Mouse (Mus musculus): ENCODE results near the gene Rmnd1. TPM values are rescaled to one million over a fixed set of nuclear protein-coding genes. Genes with fewer than 3 reads are reported as not detected.

The Rmnd1 gene
- polyA plus RNA-seq, 2 experiments = 19.3 to 19.8 TPM

DNA sequence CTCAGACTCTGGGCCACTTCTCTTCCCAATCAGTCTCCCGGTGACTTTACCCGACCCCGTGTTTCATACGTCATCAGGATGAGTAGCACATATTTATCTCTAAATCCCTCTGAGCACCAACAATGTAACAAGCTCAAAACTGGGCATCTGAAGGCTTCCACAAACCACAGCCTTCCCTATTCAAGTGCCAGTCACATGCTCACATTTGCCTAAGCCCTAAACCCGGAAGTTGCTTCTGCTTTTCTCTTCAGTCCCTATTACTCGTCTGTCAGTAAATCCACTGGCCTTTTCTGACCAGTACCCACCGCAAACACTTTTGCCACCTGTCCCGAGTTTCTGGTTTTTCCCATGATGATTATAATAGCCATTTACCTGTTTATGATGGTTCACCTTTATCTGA is 1.8 kb downstream of the Rmnd1 start:
- H3K27me3 ChIP-seq (ENCODE audit: control insufficient read depth, insufficient read depth, low read length) = no peaks in the 10 kb centered on the region
- no peaks in the 10 kb centered on the region for H3K9me3 ChIP-seq (ENCODE audit: control insufficient read depth, low read length)
- no peak for TF ChIP-seq EP300 (IDR thresholded peaks at IDR 0.05; ENCODE audit: low read depth)
- no peak for TF ChIP-seq CTCF (IDR thresholded peaks at IDR 0.05; ENCODE audit: low read depth)
- H3K4me2 ChIP-seq (ENCODE audit: low read depth) = peak overlapping the region; percentile 94
- no peak overlapping the region; the same call in 1 of the 2 replicates for H3K9ac ChIP-seq (replicated peaks)
- H3K4me3 ChIP-seq (ENCODE audit: insufficient read depth in 1 of 2, low read depth in 2 of 2, low read length in 2 of 2) = peak overlapping the region in 1 of 2 experiments; percentile 81; a peak in 1 of 4 replicates
- H3K27ac ChIP-seq = no peak overlapping the region
- ATAC-seq (ENCODE audit: insufficient read depth) (no peak), DNase-seq (ENCODE audit: low read depth in 3 of 3, low spot score in 3 of 3) (no peak)
- H3K36me3 ChIP-seq (replicated peaks; ENCODE audit: control insufficient read depth, insufficient read depth, low read depth) = peaks cover 9% of the 10 kb centered on the region
- WGBS (ENCODE audit: insufficient replicate concordance) = 50% methylated on average over 8 of the region's 8 CpGs
- peaks cover 10 to 19% of the 10 kb centered on the region in 2 experiments for H3K4me1 ChIP-seq (replicated peaks; ENCODE audit: control insufficient read depth in 2 of 2, insufficient read depth in 2 of 2, low read length in 1 of 2)

DNA sequence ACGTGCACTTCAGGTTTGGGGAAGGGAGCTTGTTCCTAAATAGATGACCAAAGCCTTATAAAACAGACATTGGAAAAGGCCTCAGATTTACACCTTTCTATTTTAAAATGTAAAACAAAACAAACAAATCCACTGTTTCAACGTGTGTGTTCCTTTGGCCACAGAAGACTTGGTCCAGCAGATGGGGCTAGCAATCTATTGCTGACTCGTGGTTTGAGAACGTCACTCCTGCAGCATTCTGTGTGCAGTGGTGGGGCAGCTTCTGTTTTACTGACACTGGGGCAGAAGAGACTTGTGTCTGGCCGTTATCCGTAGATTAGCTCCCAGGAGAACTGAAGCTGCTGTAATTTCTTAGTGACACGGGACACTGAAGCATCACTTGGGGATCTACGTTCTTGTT is 6.9 kb downstream of the Rmnd1 start:
- Histone ChIP-seq H3K9me3 (ENCODE audit: control insufficient read depth, low read length) (no peaks in the 10 kb centered on the region), H3K4me3 (ENCODE audit: insufficient read depth in 1 of 2, low read depth in 2 of 2, low read length in 2 of 2) (no peak overlapping the region), H3K36me3 (replicated peaks; ENCODE audit: control insufficient read depth, insufficient read depth, low read depth) (peaks cover 21% of the 10 kb centered on the region), H3K27ac (no peak overlapping the region), H3K4me2 (ENCODE audit: low read depth) (no peak overlapping the region), H3K9ac (replicated peaks) (no peak overlapping the region), H3K27me3 (ENCODE audit: control insufficient read depth, insufficient read depth, low read length) (no peaks in the 10 kb centered on the region), H3K4me1 (replicated peaks; ENCODE audit: control insufficient read depth in 2 of 2, insufficient read depth in 2 of 2, low read length in 1 of 2) (peaks cover 0 to 5% of the 10 kb centered on the region in 2 experiments; a peak in 2 of 4 replicates)
- DNase-seq (ENCODE audit: low read depth in 3 of 3, low spot score in 3 of 3) (no peak), ATAC-seq (ENCODE audit: insufficient read depth) (no peak)
- TF ChIP-seq CTCF (IDR thresholded peaks at IDR 0.05; ENCODE audit: low read depth) = peak; percentile 28
- no peak for TF ChIP-seq EP300 (IDR thresholded peaks at IDR 0.05; ENCODE audit: low read depth)
- WGBS (ENCODE audit: insufficient replicate concordance) = 75% methylated on average over 8 of the region's 8 CpGs

DNA sequence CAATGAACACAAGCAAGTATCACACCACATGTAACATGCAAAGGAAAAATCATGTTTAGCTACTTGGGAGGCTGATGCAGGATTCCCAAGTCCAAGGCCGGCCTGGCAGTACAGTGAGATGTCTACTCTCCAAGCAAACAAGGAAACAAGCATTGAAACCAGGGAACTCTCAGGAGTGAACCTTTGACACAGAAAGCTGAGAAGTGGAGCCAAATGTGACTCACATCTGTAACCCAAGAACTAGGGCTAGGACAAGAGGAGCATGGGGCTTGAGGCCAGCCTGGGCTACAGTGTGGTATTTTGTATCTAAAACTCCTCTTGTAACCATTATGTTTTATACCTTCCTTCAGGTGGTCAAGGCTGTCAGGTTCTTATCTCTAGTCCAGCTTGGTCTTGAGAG is 25.0 kb downstream of the Rmnd1 start:
- no peak for DNase-seq (ENCODE audit: low read depth in 3 of 3, low spot score in 3 of 3)
- ATAC-seq (ENCODE audit: insufficient read depth) = no peak
- 75% methylated on average over 1 of the region's 1 CpGs for WGBS (ENCODE audit: insufficient replicate concordance)
- Histone ChIP-seq H3K27ac (no peak overlapping the region), H3K4me2 (ENCODE audit: low read depth) (no peak overlapping the region), H3K9me3 (ENCODE audit: control insufficient read depth, low read length) (no peaks in the 10 kb centered on the region), H3K27me3 (ENCODE audit: control insufficient read depth, insufficient read depth, low read length) (no peaks in the 10 kb centered on the region), H3K4me1 (replicated peaks; ENCODE audit: control insufficient read depth in 2 of 2, insufficient read depth in 2 of 2, low read length in 1 of 2) (peaks cover 0 to 3% of the 10 kb centered on the region in 2 experiments; a peak in 2 of 4 replicates), H3K4me3 (ENCODE audit: insufficient read depth in 1 of 2, low read depth in 2 of 2, low read length in 2 of 2) (no peak overlapping the region), H3K9ac (replicated peaks) (no peak overlapping the region), H3K36me3 (replicated peaks; ENCODE audit: control insufficient read depth, insufficient read depth, low read depth) (peaks cover 4% of the 10 kb centered on the region)
- TF ChIP-seq CTCF (IDR thresholded peaks at IDR 0.05; ENCODE audit: low read depth) (no peak), EP300 (IDR thresholded peaks at IDR 0.05; ENCODE audit: low read depth) (no peak)

DNA sequence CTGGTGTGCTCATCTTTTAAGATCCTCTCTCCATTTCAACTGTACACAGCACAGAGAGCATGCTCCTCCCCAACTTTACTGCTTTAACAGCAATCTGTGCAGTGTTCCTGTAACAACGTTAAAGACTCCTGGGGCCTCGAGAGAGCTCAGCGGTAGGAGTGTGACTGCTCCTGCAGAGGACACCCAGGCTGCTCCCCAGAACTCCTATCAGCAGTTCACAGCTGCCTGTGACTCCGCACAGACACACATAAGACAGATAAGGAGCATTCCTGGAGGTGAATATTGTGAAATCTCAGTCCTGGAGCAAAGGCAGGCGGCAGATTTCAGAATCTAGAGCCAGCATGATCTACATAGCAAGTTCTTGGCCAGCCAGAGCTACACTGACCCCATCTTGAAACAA is 26.7 kb downstream of the Rmnd1 start:
- H3K27ac ChIP-seq = no peak overlapping the region
- no peak for TF ChIP-seq CTCF (IDR thresholded peaks at IDR 0.05; ENCODE audit: low read depth)
- TF ChIP-seq EP300 (IDR thresholded peaks at IDR 0.05; ENCODE audit: low read depth) = peak; percentile 55; the same call in 1 of the 2 replicates
- no peak overlapping the region for H3K4me3 ChIP-seq (ENCODE audit: insufficient read depth in 1 of 2, low read depth in 2 of 2, low read length in 2 of 2)
- peaks cover 0 to 3% of the 10 kb centered on the region in 2 experiments; a peak in 2 of 4 replicates for H3K4me1 ChIP-seq (replicated peaks; ENCODE audit: control insufficient read depth in 2 of 2, insufficient read depth in 2 of 2, low read length in 1 of 2)
- H3K27me3 ChIP-seq (ENCODE audit: control insufficient read depth, insufficient read depth, low read length) = no peaks in the 10 kb centered on the region
- peaks cover 4% of the 10 kb centered on the region for H3K36me3 ChIP-seq (replicated peaks; ENCODE audit: control insufficient read depth, insufficient read depth, low read depth)
- ATAC-seq (ENCODE audit: insufficient read depth) (peak; percentile 83), DNase-seq (ENCODE audit: low read depth in 3 of 3, low spot score in 3 of 3) (peak in 1 of 3 experiments; percentile 53)
- no peaks in the 10 kb centered on the region for H3K9me3 ChIP-seq (ENCODE audit: control insufficient read depth, low read length)
- 19% methylated on average over 5 of the region's 5 CpGs for WGBS (ENCODE audit: insufficient replicate concordance)
- no peak overlapping the region for H3K9ac ChIP-seq (replicated peaks)
- no peak overlapping the region for H3K4me2 ChIP-seq (ENCODE audit: low read depth)

DNA sequence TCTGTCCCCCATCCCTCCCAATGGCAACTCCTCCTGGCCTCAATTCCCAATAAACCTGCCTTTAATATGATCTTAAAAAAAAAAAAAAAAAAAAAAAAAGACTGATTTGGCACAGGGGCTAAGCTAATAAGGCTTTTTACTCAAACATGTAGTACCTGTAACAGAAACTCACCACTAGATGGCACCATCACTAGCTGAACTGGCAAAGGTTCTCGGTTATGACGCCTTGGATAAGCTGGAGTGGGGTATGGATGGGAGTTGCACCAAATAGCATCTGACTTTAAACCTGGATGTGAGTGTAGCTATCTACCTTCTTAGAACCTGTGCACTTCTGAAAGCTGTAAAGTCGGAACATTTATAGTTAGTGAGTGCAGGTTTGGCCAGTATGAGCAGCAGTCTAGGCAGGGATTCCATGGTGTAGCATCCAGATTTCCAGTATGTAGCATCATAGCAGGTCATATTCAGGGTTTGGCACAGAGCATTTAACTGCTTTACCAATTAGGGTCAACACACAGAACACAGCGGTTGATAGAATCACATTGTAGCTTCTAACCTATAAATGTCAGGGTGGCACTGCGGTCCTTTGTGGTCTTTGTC is 27.2 kb downstream of the Rmnd1 start:
- no peak for ATAC-seq (ENCODE audit: insufficient read depth)

More for the DNA sequence above, 27.2 kb downstream of the Rmnd1 start:
- Histone ChIP-seq H3K9ac (replicated peaks) (no peak overlapping the region), H3K9me3 (ENCODE audit: control insufficient read depth, low read length) (no peaks in the 10 kb centered on the region), H3K4me1 (replicated peaks; ENCODE audit: control insufficient read depth in 2 of 2, insufficient read depth in 2 of 2, low read length in 1 of 2) (peaks cover 0 to 3% of the 10 kb centered on the region in 2 experiments; a peak in 2 of 4 replicates), H3K36me3 (replicated peaks; ENCODE audit: control insufficient read depth, insufficient read depth, low read depth) (peaks cover 3% of the 10 kb centered on the region), H3K4me2 (ENCODE audit: low read depth) (no peak overlapping the region), H3K27ac (no peak overlapping the region), H3K4me3 (ENCODE audit: insufficient read depth in 1 of 2, low read depth in 2 of 2, low read length in 2 of 2) (no peak overlapping the region), H3K27me3 (ENCODE audit: control insufficient read depth, insufficient read depth, low read length) (no peaks in the 10 kb centered on the region)
- WGBS (ENCODE audit: insufficient replicate concordance) = 57% methylated on average over 5 of the region's 5 CpGs
- peak in 1 of 3 experiments; percentile 41 for DNase-seq (ENCODE audit: low read depth in 3 of 3, low spot score in 3 of 3)
- no peak for TF ChIP-seq EP300 (IDR thresholded peaks at IDR 0.05; ENCODE audit: low read depth)
- peak; percentile 81 for TF ChIP-seq CTCF (IDR thresholded peaks at IDR 0.05; ENCODE audit: low read depth)
